Mouse (Mus musculus) right cerebral cortex, postnatal 4 days (tissue): ENCODE data around the gene Dcaf11.

Source experiments
- DNase-seq: peaks from one replicate; pipeline ENCODE4 v3.0.0-alpha.2; 2022

Dcaf11 gene

GRCm38 (mm10) chr14:55585566-55585960, 25.8 kb downstream of the Dcaf11 start:
- no peak for DNase-seq

DNA sequence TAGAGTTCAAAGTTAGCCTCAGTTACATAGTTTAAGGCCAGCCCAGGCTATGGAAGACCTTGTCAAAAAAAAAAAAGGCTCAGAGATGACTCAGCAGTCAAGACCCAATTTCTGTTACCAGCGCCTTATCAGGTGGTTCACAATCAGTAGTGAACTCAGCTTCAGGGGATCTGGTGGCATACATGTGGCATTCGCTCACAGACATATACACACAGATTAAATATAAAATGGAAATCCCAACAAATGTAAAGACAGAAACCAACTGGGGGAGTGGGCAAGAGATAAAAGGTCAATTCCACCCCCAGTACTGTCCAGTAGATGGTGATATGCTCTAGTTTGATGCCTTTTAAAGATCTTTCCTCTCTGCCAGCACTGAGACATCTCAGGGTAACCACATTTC, 26.3 kb downstream of the Dcaf11 start:
- no peak for DNase-seq

DNA sequence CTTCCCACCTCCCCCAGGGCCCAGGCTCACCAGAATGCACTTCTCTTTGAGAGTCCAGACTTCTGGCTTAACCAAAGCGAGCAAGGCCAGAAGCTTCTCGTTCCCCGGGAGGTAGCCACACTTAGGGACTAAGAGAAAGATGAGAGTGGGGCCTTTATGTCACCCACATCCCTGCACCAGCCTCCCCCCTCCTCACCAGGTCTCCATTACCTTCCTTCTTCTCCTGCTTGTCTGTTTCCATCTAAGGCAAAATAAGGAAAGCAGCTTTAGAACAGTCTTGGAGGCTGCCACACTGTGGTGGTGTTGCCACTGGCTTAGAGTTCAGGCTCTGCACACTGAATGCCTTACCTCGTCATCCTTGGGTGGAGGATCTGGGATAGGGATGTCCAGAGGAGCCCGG, 29.5 kb downstream of the Dcaf11 start:
- no peak for DNase-seq

DNA sequence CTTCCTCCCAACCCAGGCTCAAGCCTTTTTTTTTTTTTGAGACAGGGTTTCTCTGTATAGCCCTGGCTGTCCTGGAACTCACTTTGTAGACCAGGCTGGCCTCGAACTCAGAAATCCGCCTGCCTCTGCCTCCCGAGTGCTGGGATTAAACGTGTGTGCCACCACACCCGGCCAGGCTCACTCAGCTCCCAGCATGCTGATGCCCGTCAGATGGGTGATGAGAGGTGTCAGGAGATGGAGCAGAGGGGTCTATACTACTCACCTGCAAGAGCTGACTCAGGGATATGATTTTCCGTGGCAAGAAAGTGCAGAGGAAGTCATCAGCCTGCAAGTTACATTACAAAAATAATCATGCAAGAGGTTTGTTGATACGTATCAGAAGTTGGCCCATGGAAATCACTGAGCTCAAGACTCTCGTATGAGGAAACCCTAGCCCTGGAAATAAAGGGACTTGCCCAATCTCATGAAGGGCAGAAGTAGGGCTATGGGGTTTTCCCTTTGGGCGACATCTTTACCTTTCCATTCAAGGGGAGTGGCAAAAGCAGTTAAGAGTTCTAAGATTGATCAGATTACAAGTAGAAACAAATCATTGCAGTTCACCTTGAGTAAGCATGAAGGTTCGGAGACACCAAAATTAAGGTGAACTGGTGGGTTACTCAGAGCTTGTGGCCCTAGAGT, 30.1 kb downstream of the Dcaf11 start:
- DNase-seq, result no peak

GRCm38 (mm10) chr14:55590748-55591330, 31.0 kb downstream of the Dcaf11 start, which contains the start of gene Psme2:
Gene Psme2, minus strand, starts transcription at chr14:55591113.
- peak; percentile 86 for DNase-seq

DNA sequence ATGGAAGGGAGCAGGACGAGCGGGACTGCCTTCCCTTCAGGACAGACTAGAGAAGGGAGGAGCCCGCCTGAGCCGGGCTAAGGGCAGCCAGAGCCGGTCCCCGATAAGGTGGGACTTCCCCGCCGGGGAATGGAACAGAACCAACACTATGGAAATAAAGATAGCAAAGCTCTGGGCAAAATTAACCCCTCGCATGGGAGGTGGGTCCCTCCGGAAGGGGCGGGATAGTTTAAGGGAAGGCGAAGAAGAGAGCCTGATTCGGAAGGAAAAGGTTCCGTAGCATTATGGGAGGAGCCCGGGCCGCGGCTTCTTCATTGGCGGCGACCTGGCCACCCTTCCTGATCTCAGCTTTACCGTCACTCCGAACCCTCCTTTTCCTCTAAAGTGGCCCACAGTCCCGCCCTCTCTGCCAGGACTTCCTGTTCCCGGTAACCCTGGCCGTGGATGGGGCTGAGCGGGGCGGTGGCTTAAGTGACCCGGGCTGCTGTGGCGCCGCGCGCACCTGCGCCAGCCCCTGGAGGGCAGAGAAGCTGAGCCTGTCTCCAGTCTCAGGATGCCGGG, 31.6 kb downstream of the Dcaf11 start, which contains the start of gene Rnf31:
Rnf31 (plus strand) TSS at position 378 of the 561 bp plus-strand sequence.
- peak; percentile 85 for DNase-seq

DNA sequence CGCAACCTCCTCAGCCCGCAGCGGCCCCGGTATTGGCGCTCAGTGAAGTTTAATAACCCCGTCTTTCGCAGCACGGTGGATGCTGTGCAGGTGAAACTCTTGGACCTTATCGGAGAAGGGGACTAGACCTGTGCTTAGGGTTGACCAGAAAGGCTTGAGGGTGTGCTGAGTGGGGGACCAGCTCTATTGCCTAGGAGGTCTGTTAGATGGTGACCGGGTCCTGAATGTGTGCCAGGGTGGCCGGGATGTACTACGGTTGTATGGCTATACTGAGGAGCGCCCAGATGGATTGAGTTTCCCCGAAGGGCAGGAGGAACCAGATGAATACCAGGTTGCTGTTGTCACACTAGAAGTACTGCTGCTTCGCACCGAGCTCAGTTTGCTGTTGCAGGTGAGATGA, 32.4 kb downstream of the Dcaf11 start:
- DNase-seq, result no peak

DNA sequence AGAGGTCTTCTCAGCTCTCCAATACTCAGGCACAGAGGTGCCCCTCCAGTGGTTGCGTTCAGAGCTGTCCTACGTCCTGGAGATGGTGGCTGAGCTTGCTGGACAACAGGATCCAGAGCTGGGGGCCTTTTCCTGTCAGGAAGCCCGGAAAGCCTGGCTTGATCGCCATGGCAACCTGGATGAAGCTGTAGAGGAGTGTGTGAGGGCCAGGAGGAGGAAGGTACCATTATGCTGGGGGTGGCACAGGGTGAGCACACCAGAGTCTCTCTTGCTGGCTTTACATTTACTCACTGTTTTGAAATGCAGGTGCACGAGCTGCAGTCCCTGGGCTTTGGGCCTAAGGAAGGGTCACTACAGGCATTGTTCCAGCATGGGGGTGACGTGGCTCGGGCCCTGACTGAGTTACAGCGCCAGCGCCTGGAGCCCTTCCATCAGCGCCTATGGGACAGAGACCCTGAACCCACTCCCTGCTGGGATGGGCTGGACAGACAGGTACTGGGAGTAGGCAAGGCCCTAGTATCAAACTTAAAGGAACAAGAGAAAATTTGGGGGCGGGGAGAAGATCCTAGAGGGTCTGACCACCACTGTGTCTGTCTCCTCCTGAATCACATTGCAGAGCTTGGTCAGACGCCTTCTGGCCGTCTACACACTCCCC, 36.4 kb downstream of the Dcaf11 start:
- peak; percentile 42 for DNase-seq

GRCm38 (mm10) chr14:55598521-55599390, 39.0 kb downstream of the Dcaf11 start:
- no peak for DNase-seq

DNA sequence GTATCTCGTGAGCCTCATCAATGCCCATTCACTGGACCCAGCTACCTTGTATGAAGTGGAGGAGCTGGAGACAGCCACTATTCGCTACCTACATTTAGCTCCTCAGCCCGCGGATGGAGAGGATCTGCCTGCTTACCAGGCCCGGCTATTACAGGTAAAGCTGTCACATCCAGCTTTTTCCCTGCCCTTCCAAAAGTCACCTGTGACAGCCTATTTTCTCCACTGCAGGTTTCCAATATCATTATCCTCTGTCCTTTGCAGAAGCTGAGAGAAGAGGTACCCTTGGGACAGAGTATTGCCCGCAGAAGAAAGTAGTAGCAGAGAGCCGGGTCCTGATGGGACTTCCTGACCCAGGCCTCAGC, 43.4 kb downstream of the Dcaf11 start, which contains the start of gene Irf9:
Irf9 (plus strand) TSS at position 301 of the 362 bp plus-strand sequence.
- no peak for DNase-seq

DNA sequence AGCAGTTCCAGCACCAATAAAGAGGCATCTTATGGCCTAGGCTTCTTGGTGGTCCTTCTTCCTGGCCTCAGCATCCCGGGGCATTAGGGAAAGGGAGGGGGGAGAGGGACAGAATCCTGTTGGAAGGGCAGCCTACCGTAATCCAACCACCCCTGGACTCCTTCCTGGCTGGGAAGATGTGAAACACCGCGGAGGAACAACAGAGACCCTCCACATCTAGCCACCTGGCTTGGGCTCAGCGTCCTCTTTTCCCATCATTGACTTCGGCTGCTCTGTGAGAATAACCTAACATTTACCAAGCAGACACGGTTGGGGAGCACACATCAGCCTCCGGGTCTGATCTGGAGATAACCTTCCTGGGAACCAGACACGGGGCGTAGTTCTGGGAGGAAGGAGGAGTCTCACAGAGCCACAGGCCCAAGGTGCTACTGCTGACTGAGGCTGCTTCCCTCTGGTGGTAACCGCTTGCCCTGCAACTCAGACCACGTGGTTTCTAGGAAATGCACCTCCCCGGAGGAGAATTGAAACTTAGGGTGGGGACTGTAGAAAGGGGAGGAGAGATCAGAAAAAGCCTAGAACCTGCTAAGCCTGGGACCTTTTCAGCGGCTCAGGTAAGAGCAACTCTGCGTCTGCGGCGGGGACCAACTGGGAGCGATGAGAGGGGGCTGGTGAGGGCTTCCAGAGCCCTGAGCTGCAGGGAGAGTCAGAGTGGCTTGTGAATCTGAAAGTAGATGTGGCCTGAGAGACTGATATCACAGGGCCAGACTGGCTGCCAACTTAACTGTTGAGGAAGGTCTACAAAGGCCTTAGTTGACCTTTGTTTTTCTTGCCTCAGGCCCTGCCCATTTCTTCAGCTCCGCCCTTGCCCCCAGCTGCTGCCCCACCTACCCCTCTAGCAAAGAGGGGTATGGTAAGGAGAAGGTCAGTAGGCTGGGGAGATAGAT, 44.1 kb downstream of the Dcaf11 start:
- DNase-seq, result peak; percentile 79

DNA sequence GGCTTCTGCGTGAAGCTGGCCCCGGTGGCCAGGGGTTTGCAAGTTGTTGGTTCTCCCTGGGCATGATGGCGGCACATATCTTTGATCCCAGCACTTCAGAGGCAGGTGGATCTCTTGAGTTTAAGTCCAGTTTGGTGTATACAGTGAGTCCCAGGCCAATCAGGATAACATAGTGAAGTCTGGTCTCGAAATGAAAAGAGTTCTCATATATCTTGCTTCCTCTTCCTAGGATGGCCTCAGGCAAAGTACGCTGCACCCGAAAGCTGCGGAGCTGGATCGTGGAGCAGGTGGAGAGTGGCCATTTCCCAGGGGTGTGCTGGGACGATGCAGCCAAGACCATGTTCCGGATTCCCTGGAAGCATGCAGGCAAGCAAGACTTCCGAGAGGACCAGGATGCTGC, 45.0 kb downstream of the Dcaf11 start:
- DNase-seq, result no peak

- DNase-seq, result no peak
Observed at GRCm38 (mm10) chr14:55605743-55606459, 46.1 kb downstream of the Dcaf11 start.

DNA sequence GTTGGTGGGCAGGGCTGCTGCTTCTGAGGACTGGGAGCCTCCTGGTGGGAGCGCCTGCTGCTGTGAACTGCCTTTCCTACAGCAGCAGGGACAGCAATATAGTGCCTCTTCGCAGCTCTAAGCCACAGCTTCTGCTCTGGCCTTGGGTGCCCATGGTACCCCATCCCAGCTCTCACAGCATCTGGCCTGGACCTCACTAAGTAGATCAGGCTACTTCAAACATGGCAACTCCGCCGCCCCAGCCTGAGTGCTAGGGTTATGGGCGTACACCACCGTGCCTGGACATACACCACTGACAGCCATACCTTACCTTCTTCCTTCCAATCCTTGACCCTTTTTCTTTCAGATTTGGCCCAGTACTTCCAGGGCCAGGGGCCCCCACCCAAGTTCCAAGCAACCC, 48.5 kb downstream of the Dcaf11 start:
- DNase-seq, result no peak

GRCm38 (mm10) chr14:55613346-55613745, 53.5 kb downstream of the Dcaf11 start:
- DNase-seq, result no peak

- no peak for DNase-seq
Observed at GRCm38 (mm10) chr14:55614565-55615178, 54.9 kb downstream of the Dcaf11 start.

DNA sequence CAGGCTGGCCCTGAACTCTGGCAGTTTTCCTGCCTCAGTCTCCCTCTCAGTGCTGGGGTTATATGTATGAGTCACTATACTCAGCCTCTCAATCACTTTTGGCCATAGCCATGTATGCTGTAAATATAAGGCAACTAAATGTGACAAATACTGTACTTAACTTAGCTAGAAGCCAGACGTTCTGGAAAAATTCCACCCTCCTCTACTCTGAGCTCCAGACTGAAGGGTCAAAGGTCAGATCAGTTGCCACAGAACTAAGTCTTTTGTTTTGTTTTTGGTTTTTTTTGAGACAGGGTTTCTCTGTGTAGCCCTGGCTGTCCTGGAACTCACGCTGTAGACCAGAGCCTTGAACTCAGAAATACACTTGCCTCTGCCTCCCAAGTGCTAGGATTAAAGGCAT, 56.1 kb downstream of the Dcaf11 start:
- no peak for DNase-seq

DNA sequence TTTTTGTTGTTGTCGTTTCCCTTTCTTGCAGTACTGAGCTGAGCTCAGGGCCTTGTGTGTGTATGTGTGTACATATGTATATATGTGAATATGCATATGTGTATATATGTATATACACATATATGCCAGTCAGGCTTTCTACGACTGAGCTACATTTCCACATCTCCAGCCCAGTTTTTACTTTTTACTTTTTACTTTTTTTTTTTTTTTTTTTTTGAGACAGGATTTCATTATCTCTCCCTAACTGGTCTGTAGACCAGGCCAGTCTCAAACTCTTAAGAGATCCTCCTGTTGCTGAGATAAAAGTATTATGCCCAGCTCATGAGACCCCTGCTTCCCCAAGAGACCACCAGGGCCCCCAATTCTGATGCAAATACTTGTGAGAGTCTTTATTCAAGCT, 57.0 kb downstream of the Dcaf11 start:
- DNase-seq, result no peak

- DNase-seq, result no peak
Observed at GRCm38 (mm10) chr14:55617822-55618221, 58.0 kb downstream of the Dcaf11 start, which contains the start of gene Rec8. Gene Rec8, plus strand, starts transcription at chr14:55618037.

GRCm38 (mm10) chr14:55618486-55619195, 58.8 kb downstream of the Dcaf11 start:
- no peak for DNase-seq
